Mouse (Mus musculus) megakaryocyte, embryonic 14.5 days (primary cell): ENCODE measurements around the gene Fam208a. TPM values are rescaled to one million over a fixed set of nuclear protein-coding genes. Genes with fewer than 3 reads are reported as not detected.

Experiments
- H3K27me3 ChIP-seq: replicated peaks from 2 replicates; pipeline ENCODE3; 2012; ENCODE audit warnings: inconsistent platforms
- H3K36me3 ChIP-seq: replicated peaks from 2 replicates; pipeline ENCODE3; 2012; ENCODE audit warnings: low read length, inconsistent platforms, mixed read lengths
- H3K4me1 ChIP-seq: 2 replicates; pipeline ENCODE4 v1.6.1; 2012; ENCODE audit warnings: inconsistent platforms
- H3K4me3 ChIP-seq: replicated peaks from 2 replicates; pipeline ENCODE3; 2012; ENCODE audit warnings: moderate library complexity, mild to moderate bottlenecking, inconsistent platforms
- H3K9me3 ChIP-seq: 2 replicates; pipeline ENCODE4 v1.6.1; 2012; ENCODE audit warnings: inconsistent platforms
- FLI1 ChIP-seq: IDR thresholded peaks from 2 replicates; pipeline ENCODE4 v1.6.1; 2012; ENCODE audit warnings: low read length, inconsistent platforms, mixed read lengths
- GATA1 ChIP-seq: IDR thresholded peaks from 3 replicates; pipeline ENCODE4 v1.6.1; 2012; ENCODE audit warnings: mixed read lengths, low read length, inconsistent platforms, borderline replicate concordance
- polyA plus RNA-seq: library from polyadenylated mRNA; stranded (reverse); fragments of >175 nt; gene quantifications from 2 replicates; pipeline ENCODE4 v1.2.3, GENCODE M21; 2012; ENCODE audit warnings: low replicate concordance; ENCODE audit not compliant: insufficient read depth

The Fam208a gene
- polyA plus RNA-seq, 1 experiment: 0.40 TPM

DNA sequence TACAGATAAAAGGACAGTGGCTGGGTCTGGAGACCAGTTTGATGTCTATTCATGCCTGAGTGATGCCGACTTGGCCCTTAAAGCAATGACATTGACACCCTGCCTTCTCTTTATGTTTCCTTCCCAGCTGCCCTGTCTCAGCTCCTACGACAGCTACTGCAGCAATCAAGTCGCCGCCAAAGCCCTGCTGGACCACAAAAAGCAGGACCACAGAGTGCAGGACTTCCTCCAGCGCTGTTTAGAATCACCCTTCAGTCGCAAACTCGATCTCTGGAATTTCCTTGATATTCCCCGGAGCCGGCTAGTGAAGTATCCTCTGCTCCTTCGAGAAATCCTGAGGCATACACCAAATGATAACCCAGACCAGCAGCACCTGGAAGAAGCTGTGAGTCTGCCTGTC lies 34.8 kb upstream of the Fam208a start:
- TF ChIP-seq GATA1 (no peak), FLI1 (no peak)
- H3K36me3 ChIP-seq: peaks cover 91% of the 10 kb centered on the region
- no peaks in the 10 kb centered on the region for H3K27me3 ChIP-seq
- no peaks in the 10 kb centered on the region for H3K9me3 ChIP-seq
- peaks cover 36% of the 10 kb centered on the region for H3K4me1 ChIP-seq
- no peak overlapping the region for H3K4me3 ChIP-seq

DNA sequence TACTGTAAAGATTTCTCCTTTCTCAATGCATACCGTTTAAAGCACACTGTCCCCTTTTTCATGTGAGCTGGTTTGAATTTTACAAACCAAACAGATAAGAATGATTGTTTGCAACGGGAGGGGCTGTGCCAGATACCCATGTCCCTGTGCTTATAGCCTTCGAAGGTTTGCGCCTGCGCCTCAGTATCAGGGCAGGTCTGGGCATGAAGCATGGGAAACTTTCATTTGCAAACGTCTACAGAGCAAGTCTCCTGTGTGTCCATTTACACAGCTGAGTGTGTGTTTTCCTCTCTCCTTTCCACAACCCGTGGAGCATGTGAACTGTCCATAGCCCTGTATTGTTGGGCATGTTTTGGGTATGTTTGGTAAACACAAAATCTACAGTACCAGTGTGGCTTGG lies 32.2 kb upstream of the Fam208a start:
- TF ChIP-seq GATA1: no peak
- Histone ChIP-seq H3K4me1 (peaks cover 21% of the 10 kb centered on the region), H3K4me3 (no peak overlapping the region), H3K36me3 (peaks cover 96% of the 10 kb centered on the region), H3K9me3 (no peaks in the 10 kb centered on the region), H3K27me3 (no peaks in the 10 kb centered on the region)

DNA sequence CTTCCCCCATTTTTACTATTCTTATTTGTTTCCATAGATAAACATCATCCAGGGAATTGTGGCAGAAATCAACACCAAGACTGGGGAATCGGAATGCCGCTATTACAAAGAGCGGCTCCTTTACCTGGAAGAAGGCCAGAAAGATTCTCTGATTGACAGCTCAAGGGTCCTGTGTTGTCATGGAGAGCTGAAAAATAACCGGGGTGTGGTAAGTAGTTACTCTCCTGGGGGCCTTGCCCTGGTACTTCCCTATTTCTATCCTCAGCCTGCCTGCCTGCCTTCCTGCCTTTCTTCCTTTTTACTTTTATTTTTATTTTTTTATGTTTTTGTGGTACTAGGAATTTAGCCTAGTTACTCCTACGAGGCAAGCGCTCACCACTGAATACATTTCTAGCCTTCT lies 31.1 kb upstream of the Fam208a start:
- no peaks in the 10 kb centered on the region for H3K9me3 ChIP-seq
- H3K4me1 ChIP-seq: peaks cover 26% of the 10 kb centered on the region
- peaks cover 98% of the 10 kb centered on the region for H3K36me3 ChIP-seq
- no peaks in the 10 kb centered on the region for H3K27me3 ChIP-seq
- TF ChIP-seq FLI1: no peak
- no peak for TF ChIP-seq GATA1
- no peak overlapping the region for H3K4me3 ChIP-seq

DNA sequence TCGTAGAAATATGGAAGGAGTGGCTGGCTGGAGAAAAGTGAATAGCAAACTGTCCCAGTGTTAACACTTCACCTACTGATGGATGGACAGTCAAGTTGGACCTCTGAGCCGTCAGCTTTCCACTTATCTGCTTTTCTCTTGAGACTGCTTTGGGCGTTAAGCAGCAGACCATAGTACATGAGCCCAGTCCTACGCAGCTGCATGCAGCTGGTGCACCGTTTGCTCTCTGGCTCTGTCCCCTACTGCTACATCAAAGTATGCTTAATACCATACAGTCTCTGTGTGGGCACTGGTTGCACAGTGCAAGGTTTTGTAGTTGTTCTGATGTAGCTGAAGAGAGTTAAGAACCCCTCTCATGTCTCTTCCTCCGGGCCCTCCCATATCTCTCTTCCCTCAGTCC lies 28.1 kb upstream of the Fam208a start:
- H3K36me3 ChIP-seq: peaks cover 90% of the 10 kb centered on the region
- no peaks in the 10 kb centered on the region for H3K9me3 ChIP-seq
- H3K4me3 ChIP-seq: no peak overlapping the region
- TF ChIP-seq GATA1 (no peak), FLI1 (no peak)
- no peaks in the 10 kb centered on the region for H3K27me3 ChIP-seq
- peaks cover 47% of the 10 kb centered on the region for H3K4me1 ChIP-seq

DNA sequence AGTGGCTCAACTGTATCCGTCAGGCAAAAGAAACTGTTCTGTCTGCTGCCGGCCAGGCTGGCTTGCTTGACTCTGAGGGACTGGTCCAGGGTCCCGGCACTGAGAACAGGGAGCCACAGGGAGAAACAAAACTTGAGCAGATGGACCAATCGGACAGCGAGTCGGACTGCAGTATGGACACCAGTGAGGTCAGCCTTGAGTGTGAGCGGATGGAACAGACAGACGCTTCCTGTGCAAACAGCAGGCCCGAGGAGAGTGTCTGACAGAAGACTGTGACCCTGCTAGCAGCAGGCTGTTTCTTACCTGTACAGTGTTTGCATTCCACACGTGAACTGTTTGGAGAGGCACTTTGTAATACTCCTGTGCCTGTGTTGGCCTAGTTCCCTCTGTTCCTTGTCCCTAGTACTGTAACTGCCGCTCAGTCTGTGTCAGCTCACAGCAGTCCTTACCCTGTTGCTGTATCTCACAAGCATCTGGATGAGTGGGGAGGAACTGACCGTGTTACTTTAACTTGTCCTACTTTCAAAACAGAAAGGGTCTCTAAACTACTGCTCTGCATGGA lies 26.8 kb upstream of the Fam208a start:
- Histone ChIP-seq H3K36me3 (peaks cover 81% of the 10 kb centered on the region), H3K27me3 (no peaks in the 10 kb centered on the region), H3K4me3 (no peak overlapping the region), H3K4me1 (peaks cover 50% of the 10 kb centered on the region), H3K9me3 (no peaks in the 10 kb centered on the region)
- TF ChIP-seq FLI1 (no peak), GATA1 (no peak)

DNA sequence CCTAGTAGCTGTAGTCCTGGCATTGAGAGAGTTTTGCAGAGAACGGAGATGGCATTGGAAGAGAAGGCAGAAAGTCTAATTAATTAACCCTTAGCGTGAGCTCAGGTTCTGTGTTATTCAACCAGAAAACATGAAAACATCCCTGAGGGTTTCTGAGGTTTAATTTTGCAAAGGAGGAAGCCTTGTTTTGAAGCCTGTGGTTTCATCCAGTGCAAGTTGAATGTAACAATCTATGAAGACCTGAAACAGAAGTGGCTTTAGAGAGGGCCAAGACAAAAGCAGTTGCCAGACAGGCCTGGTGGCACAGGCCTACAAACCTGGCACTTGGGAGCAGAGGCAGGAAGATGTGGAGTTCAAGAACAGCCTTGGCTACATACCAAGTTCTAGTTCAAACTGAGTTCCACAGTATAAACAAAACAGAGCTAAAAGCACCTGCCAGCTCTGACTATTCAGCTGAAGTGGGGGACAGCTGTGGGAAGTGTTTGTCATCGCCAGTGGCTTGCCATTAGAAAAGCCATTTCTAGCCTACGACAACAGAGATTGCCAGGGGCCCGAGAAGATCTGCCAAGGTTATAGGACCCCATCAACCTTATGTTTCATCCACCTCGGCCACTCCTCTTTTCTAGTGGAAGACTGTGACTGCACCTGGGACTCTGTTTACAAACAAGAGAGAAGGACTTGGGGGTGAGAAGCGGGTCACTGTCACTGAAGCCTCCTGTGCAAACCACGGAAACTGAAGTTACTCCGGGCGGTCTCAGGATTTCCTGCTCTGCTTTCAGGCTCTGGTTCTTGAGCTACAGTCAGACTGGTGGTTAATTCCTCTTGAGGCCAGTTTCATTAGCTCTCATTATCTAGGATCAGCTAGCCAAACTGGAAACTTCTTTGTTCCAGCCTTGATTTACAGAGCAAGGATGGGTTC lies 26.0 kb upstream of the Fam208a start:
- no peaks in the 10 kb centered on the region for H3K9me3 ChIP-seq
- H3K36me3 ChIP-seq: peaks cover 73% of the 10 kb centered on the region
- H3K4me1 ChIP-seq: peaks cover 50% of the 10 kb centered on the region
- no peak overlapping the region for H3K4me3 ChIP-seq
- H3K27me3 ChIP-seq: no peaks in the 10 kb centered on the region
- TF ChIP-seq GATA1: no peak
- no peak for TF ChIP-seq FLI1

DNA sequence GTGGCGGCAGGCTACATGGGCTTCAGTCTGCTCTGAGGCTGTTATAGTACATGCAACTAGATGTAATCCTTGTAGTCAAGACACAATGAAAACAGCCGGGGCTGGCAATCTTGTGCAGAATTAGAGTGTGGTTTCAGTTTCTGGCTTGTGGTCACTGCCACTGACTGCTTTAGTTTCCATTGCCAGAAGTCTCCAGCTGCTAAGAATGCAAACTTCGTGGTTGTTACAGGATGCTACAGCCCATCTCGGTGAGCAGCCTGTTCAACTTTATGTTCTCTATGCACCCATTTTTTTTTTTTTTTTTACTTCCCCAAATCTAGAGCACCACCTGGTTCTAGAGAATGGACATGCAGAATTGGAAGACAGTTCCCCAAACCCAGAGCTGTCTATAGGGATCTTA lies 23.2 kb upstream of the Fam208a start:
- peaks cover 50% of the 10 kb centered on the region for H3K36me3 ChIP-seq
- H3K4me1 ChIP-seq: peaks cover 44% of the 10 kb centered on the region
- H3K9me3 ChIP-seq: no peaks in the 10 kb centered on the region; the same call in 1 of the 2 replicates
- peak overlapping the region; percentile 83 for H3K4me3 ChIP-seq
- TF ChIP-seq GATA1 (no peak), FLI1 (no peak)
- no peaks in the 10 kb centered on the region for H3K27me3 ChIP-seq

DNA sequence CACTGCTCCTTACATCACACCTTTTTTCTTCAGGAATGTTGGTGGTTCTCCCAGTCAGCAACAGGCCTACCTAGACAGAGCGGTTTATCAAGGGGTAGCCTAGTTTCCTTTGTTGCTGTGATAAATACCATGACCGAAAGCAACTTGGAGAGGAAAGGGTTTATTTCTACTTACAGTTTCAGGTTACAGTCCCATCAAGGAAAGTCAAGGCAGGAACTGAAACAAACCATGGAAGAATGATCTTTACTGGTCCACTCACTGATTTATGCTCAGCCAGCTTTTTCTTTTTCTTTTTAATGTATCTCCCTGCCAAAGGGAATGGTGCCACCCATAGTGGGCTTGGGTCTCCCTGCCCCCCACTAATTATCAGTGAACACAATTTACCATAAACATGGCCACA lies 22.7 kb upstream of the Fam208a start:
- TF ChIP-seq GATA1 (no peak), FLI1 (no peak)
- H3K4me1 ChIP-seq: peaks cover 41% of the 10 kb centered on the region
- peaks cover 46% of the 10 kb centered on the region for H3K36me3 ChIP-seq
- peak overlapping the region; percentile 83 for H3K4me3 ChIP-seq
- no peaks in the 10 kb centered on the region; the same call in 1 of the 2 replicates for H3K9me3 ChIP-seq
- no peaks in the 10 kb centered on the region for H3K27me3 ChIP-seq

DNA sequence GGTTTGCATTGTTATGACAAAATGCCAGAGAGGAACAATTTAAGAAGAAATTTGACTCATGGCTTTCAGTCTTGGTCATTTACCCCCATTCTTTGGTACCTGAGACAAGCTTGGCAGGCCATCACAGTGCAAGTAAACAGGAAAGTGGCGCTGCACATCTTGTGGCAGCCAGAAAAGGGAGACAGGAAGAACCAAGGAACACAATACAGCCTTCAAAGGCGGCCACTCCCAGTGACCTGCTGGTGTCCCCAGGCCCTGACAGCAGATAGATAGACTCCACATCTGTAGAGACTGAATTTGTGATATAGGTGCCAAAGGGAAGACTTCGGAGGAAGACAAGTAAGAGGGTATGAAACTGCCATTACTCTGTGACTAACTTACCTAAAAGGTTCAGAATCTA lies 20.4 kb upstream of the Fam208a start:
- Histone ChIP-seq H3K4me3 (no peak overlapping the region), H3K9me3 (no peaks in the 10 kb centered on the region; the same call in 1 of the 2 replicates), H3K36me3 (peaks cover 25% of the 10 kb centered on the region), H3K27me3 (no peaks in the 10 kb centered on the region), H3K4me1 (peaks cover 45% of the 10 kb centered on the region)
- TF ChIP-seq GATA1 (no peak), FLI1 (no peak)

DNA sequence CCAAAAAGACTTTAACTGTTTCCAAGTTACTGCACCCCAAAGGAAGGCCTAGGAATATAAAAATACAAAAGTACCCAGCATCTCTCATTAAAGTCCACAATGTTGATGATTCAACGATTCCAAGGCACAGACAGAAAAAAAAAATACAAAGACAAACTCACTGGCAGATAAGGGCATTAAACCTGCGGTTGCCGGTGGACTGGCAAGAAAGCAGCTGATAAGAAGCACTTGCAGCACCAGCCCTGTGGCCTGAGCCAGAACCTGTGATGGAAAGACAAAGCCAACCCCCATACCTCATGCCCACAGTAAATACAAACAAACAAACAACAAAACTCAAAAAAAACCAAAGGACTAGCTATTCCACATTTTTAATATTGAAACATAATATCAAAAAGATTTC lies 19.0 kb upstream of the Fam208a start:
- Histone ChIP-seq H3K9me3 (no peaks in the 10 kb centered on the region; the same call in 1 of the 2 replicates), H3K4me1 (peaks cover 38% of the 10 kb centered on the region), H3K4me3 (no peak overlapping the region), H3K27me3 (no peaks in the 10 kb centered on the region), H3K36me3 (peaks cover 11% of the 10 kb centered on the region)
- TF ChIP-seq FLI1: no peak
- TF ChIP-seq GATA1: no peak
